Mouse (Mus musculus) heart, adult 2 months (tissue): ENCODE results near the gene Rai14. TPM values are rescaled to one million over a fixed set of nuclear protein-coding genes. Genes with fewer than 3 reads are reported as not detected.

ENCODE experiments used
- DNase-seq, 2 experiments: peaks; one replicate each; pipeline ENCODE4 v3.0.0; 2021
- H3K27ac ChIP-seq: fragments of 200-600 bp; 2 replicates; pipeline ENCODE4 v1.8.1; 2022
- H3K27me3 ChIP-seq: fragments of 200-500 bp; 2 replicates; pipeline ENCODE4 v1.6.1; 2012; ENCODE audit warnings: mild to moderate bottlenecking, low read length, inconsistent platforms, mixed read lengths; ENCODE audit not compliant: control insufficient read depth, insufficient read depth
- H3K36me3 ChIP-seq: fragments of 200-500 bp; 2 replicates; pipeline ENCODE4 v1.6.1; 2012; ENCODE audit warnings: low read length, inconsistent platforms; ENCODE audit not compliant: control insufficient read depth, insufficient read depth
- H3K4me1 ChIP-seq: fragments of 200-500 bp; 2 replicates; pipeline ENCODE4 v1.6.1; 2011; ENCODE audit warnings: low read length; ENCODE audit not compliant: control insufficient read depth, insufficient read depth
- H3K4me3 ChIP-seq: fragments of 200-600 bp; 2 replicates; pipeline ENCODE4 v1.8.1; 2022
- H3K79me2 ChIP-seq: fragments of 200-500 bp; replicated peaks from 2 replicates; pipeline ENCODE4 v1.6.1; 2012; ENCODE audit warnings: mild to moderate bottlenecking, inconsistent platforms, low read length, moderate library complexity, mixed read lengths; ENCODE audit not compliant: control insufficient read depth, insufficient read depth
- H3K9ac ChIP-seq: fragments of 200-500 bp; 2 replicates; pipeline ENCODE4 v1.6.1; 2012; ENCODE audit warnings: low read depth, mild to moderate bottlenecking, control low read depth, inconsistent platforms, low read length, mixed read lengths
- CTCF ChIP-seq: fragments of 200-600 bp; IDR thresholded peaks from 2 replicates; pipeline ENCODE4 v1.8.1; 2022; ENCODE audit warnings: antibody characterized with exemption, mild to moderate bottlenecking, moderate library complexity
- EP300 ChIP-seq: fragments of 200-500 bp; IDR thresholded peaks from 2 replicates; pipeline ENCODE4 v1.6.1; 2011; ENCODE audit warnings: low read depth, low read length, control low read depth; ENCODE audit not compliant: insufficient read depth
- POLR2A ChIP-seq: fragments of 200-500 bp; IDR thresholded peaks from 2 replicates; pipeline ENCODE4 v1.6.1; 2011; ENCODE audit warnings: mild to moderate bottlenecking, low read depth, low read length, control low read depth; ENCODE audit not compliant: insufficient read depth
- WGBS: fragments of 180-500 bp; shearing (Covaris S2); methylation state at CpG from one replicate; pipeline ENCODE4 v1.1.7; 2018; 5-methylcytosine and 5-hydroxymethylcytosine counted together
- intact Hi-C: fragments of 180-260 bp; cut with DNase I; formaldehyde crosslinking; loops from one replicate; pipeline ENCODE4 v1.15.1; 2025
- polyA plus RNA-seq: library from polyadenylated mRNA; depleted of rRNA; stranded (reverse); fragments of >200 nt; gene quantifications from 2 replicates; pipeline ENCODE4 v1.2.3, GENCODE M21; 2012
- total RNA-seq, 2 experiments: library from RNA; stranded (reverse); gene quantifications; 2 replicates each; pipeline ENCODE4 v1.2.3; 2021

The Rai14 gene
- total and polyA plus RNA-seq, 3 experiments, result 1.1 to 4.3 (median 3.7) TPM

DNA sequence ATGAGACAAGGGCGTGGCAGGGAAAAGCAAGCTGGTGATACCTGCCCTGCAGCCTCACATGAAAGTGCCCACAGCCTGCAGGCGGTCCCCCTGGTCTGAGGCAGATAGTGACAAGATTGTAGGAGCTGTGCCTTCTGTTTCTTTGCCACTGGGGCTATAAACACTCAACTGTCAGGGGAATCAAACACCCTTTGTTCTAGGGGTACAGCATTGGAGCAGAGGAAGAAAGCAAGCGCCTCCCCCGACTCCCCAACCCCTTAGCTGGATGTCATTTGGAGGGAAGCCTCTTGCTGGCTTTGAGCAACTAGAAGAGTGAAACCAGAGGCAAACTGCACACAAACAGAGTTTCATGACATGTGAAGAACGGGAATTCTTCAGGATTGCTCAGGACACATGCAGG lies 8.7 kb downstream of the Rai14 start:
- WGBS, result 85% methylated on average over 5 of the region's 5 CpGs
- intact Hi-C loops, result loop anchor here (5.0 kb wide), 1 partner anchor 103 kb away; no protein-coding TSS in a partner anchor

GRCm38 (mm10) chr15:10704328-10704727 lies 10.1 kb downstream of the Rai14 start:
- DNase-seq, result no peak
- Histone ChIP-seq H3K79me2 (no peaks in the 10 kb centered on the region; the same call in 1 of the 2 replicates), H3K27ac (no peak overlapping the region), H3K36me3 (no peaks in the 10 kb centered on the region), H3K4me1 (no peaks in the 10 kb centered on the region), H3K27me3 (no peaks in the 10 kb centered on the region), H3K4me3 (no peak overlapping the region), H3K9ac (no peak overlapping the region)
- intact Hi-C loops, result no loop called here
- TF ChIP-seq POLR2A (no peak), CTCF (no peak), EP300 (no peak)
- 91% methylated on average over 8 of the region's 8 CpGs for WGBS

More for the DNA sequence above, 8.7 kb downstream of the Rai14 start:
- no peaks in the 10 kb centered on the region; the same call in 1 of the 2 replicates for H3K79me2 ChIP-seq
- no peak overlapping the region for H3K9ac ChIP-seq
- no peaks in the 10 kb centered on the region for H3K36me3 ChIP-seq
- no peaks in the 10 kb centered on the region for H3K27me3 ChIP-seq
- H3K4me3 ChIP-seq, result no peak overlapping the region
- H3K27ac ChIP-seq, result no peak overlapping the region
- no peak for TF ChIP-seq CTCF
- TF ChIP-seq EP300, result no peak
- no peak for TF ChIP-seq POLR2A
- H3K4me1 ChIP-seq, result no peaks in the 10 kb centered on the region
- no peak for DNase-seq

- H3K9ac ChIP-seq, result no peak overlapping the region
- TF ChIP-seq EP300, result no peak
- TF ChIP-seq CTCF, result no peak
- no peak for TF ChIP-seq POLR2A
- H3K4me1 ChIP-seq, result no peaks in the 10 kb centered on the region; the same call in 1 of the 2 replicates
- no peak for DNase-seq
- H3K4me3 ChIP-seq, result no peak overlapping the region
- 61% methylated on average over 5 of the region's 5 CpGs for WGBS
- H3K36me3 ChIP-seq, result no peaks in the 10 kb centered on the region
- H3K27ac ChIP-seq, result no peak overlapping the region
- H3K79me2 ChIP-seq, result no peaks in the 10 kb centered on the region
- H3K27me3 ChIP-seq, result no peaks in the 10 kb centered on the region
- intact Hi-C loops, result no loop called here
Measured at GRCm38 (mm10) chr15:10701571-10701970, 12.9 kb downstream of the Rai14 start.

DNA sequence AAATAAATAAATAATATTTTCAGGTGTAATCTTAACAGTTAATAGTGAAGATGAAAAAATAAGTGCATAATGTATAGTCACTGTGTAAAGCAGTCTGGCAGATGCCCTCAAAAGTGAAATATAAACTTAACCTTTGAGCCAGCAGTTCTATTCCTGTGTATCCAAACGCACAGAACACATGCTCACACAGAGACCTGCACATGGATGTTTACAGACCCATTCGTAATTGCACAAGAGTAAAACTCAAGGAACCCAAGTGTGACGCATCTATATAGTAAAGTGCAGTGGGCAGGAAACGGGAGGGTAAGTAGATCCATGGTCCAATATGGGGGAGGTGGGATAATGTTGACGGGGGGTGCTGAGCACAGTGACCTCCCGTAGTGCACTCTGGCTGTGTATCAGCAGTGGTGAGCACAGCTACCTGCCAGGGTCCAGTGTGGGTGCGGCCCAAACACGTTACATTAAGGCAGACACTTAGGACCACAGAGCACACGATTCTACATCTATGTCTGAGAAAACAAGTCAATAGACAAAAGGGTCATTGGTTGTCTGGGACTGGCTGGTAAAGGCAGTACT lies 13.4 kb downstream of the Rai14 start:
- Histone ChIP-seq H3K27me3 (no peaks in the 10 kb centered on the region), H3K36me3 (no peaks in the 10 kb centered on the region), H3K9ac (no peak overlapping the region), H3K4me3 (no peak overlapping the region), H3K27ac (no peak overlapping the region), H3K4me1 (no peaks in the 10 kb centered on the region; the same call in 1 of the 2 replicates), H3K79me2 (no peaks in the 10 kb centered on the region)
- no peak for TF ChIP-seq EP300
- TF ChIP-seq POLR2A, result no peak
- TF ChIP-seq CTCF, result no peak
- intact Hi-C loops, result no loop called here
- DNase-seq, result no peak
- 89% methylated on average over 9 of the region's 9 CpGs for WGBS

DNA sequence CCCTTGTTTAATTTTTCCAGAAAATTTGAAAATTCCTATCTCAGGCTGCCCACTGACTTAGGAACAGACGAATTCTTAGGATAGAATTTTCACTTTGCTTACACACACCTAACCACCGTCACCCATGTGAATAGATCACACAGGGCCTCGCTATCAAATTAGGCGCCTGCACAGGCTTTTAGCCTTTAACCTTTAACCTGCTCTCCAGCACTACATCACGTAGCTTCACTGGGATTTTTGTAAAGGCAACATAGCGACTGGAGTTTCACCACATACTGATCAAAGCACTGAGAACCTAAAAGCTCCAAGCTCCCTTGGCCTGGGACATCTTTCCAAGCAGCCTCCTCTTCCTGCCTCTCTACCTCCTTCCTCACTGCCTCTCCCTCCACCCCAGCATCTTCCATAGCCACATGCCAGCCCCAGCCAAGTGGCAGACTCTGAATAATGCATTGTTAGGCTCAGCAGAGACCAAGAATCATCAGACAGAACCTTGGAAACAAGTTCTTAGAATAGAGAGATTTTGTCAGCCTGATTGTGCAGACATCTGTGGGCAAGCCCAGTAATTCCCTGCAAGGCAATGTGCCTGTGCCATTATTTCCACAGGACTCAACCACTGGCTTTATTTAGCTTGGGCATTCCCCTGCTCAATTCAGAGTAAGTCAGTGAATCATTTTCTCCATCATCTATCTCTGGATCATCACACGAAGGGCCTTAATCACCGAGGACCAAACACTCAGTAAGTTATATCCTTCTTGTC lies 17.8 kb downstream of the Rai14 start:
- no peak overlapping the region for H3K4me3 ChIP-seq
- WGBS, result 81% methylated on average over 8 of the region's 8 CpGs
- intact Hi-C loops, result no loop called here
- no peaks in the 10 kb centered on the region for H3K27me3 ChIP-seq
- DNase-seq, result no peak
- TF ChIP-seq EP300, result no peak
- TF ChIP-seq CTCF, result no peak
- no peak for TF ChIP-seq POLR2A
- no peaks in the 10 kb centered on the region for H3K79me2 ChIP-seq
- H3K27ac ChIP-seq, result no peak overlapping the region
- no peak overlapping the region for H3K9ac ChIP-seq
- H3K36me3 ChIP-seq, result no peaks in the 10 kb centered on the region
- H3K4me1 ChIP-seq, result no peaks in the 10 kb centered on the region; the same call in 1 of the 2 replicates

DNA sequence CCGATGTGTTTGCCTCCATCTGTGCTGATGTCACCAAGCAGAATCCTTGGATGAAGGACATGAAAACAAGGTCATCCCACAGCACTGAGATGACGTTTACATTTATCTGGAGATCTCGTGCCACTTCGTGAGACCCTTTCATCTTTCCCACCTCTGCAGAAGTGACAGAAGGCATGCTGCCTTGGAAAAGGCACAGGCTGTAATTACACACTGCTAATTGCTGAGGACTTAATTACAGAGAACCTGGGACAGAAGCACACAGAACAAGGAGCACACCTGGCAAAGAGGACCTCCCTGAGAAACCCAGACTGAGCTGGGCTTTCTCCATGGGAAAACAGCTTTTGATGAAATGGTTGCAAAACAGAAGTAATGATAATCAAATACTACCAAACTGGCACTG lies 21.8 kb downstream of the Rai14 start:
- WGBS, result 68% methylated on average over 4 of the region's 4 CpGs
- Histone ChIP-seq H3K4me1 (no peaks in the 10 kb centered on the region; the same call in 1 of the 2 replicates), H3K36me3 (no peaks in the 10 kb centered on the region), H3K4me3 (no peak overlapping the region), H3K9ac (no peak overlapping the region), H3K27me3 (no peaks in the 10 kb centered on the region), H3K79me2 (no peaks in the 10 kb centered on the region), H3K27ac (no peak overlapping the region)
- intact Hi-C loops, result no loop called here
- TF ChIP-seq CTCF (no peak), EP300 (no peak), POLR2A (no peak)
- no peak for DNase-seq
